Mouse (Mus musculus) testis, postnatal 14 days (tissue): ENCODE data around the gene Cds2.
A peak's percentile ranks its signal among the peaks of the same experiment; 100 is the strongest.
"Not testable (repeated sequence)": the region's sequence is repeated elsewhere in the genome, so short reads cannot be mapped to it uniquely, and the experiment has no call there.

Experiments used
- DNase-seq: peaks from one replicate; pipeline ENCODE4 v3.0.0; 2021; ENCODE audit warnings: low spot score

The Cds2 gene

DNA sequence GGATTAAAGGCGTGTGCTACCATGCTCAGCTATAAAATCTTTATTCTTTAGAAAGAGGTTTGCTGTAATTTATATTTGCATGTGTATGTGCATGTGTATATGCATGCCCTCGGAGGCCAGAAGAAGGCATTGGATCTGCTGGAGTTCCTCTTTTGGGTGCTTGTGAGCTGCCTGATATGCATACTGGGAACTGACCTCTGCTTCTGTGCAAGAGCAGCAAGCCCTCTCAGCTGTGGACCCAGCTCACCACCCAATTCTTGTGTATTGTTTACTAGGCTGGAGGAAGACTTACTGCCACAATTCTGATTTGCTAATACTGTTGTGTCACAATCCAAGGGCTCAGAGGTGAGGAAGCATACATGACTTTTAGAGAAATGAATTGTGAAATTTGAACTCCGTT is 3.1 kb downstream of the Cds2 start:
- no peak for DNase-seq

DNA sequence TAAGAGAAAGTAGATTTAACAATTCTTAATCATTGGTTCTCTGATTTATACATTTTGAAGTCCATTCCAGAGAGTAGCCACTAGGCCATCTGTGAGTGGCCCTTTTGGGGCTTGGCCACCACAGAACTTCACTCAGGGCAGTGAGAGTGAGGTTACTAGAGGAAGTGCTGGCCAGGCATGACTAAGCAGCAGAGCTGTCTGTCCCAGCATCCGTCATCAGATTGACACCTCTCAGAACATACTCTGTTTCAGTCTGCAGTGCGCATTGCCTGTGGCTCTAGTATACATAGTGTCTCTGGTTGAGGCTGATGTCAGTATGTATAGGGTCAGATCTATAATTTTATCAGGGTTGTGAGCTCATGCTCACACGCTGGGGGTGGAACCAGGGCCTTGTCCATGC is 6.3 kb downstream of the Cds2 start:
- DNase-seq, result no peak

DNA sequence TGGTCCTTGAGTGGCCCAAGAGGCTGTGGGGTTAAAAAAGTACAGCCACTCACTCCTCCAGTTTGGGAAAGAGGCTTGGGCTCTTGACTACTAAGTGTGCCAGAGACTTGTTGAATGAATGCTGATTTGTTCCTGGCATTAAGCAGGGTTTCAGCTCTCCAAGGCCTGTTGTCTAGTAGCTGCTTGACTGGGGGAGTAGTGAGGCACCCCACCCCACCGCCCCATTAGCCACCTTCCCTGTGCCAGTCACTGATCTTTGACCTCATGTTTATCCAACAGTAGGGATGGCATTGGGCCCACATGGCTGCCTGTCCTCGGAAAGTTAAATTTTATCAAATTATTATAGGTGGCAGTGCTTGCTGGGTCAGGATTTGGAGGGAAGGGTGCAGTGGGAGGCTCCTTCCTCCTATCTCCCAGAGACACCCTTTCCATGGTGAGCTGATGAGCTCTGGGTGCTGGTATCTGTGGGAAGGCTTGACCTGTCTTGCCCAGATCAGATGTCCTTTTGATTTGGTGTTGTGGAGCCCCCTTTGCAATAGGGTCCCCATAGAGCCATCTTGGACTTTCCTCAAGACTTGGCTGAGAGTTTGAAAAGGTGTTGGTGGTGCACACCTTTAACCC is 7.5 kb downstream of the Cds2 start:
- no peak for DNase-seq

DNA sequence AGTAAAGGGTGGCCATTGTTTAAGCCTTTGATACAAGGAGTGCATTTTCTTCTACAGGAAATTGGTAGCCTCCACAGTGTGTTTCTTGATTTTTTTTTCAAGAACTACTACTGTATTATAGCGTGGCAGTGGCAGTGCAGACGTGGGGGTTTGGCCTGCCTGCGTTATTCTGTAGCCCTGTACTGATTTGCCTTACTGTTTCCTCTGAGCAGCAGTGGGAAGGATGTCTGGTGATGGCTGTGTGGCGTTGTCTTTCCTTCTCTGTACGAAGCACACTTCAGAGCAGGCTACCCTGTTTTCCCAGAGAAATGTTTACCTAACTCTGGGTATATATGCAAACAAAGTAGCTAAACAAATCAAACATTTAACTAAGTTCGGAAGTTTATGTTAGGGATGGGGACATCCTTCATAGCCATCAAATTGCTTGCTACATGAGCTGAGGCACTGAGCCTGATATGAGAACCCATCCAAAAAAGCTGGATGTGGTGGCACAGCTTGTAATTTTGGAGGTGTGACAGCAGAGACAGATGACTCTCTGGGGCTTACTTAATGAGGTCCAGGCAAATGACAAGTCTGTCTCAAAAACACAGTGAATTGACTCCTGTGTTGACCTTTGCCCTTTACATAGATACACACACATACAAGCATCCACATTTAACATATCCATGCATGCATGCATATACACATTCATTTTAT is 9.9 kb downstream of the Cds2 start:
- DNase-seq, result no peak

DNA sequence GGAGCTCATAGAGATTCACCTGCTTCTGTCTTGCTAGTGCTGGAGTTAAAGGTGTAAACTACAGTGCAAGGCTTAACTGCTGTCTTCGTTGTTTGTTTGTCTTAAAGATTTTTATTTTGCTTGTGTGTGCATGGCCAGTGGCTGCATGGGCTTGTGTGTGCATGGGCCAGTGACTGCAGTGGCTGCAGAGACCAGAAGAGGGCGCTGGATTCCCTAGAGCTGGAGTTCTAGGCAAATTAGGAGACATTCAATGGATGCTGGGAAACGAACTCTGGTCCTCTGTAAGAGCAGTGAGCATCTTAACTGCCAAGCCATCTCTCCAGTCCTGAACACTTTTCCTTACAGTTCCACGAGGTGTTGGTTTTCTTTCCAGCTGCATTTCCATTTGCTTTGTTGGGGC is 12.6 kb downstream of the Cds2 start:
- DNase-seq, result no peak

DNA sequence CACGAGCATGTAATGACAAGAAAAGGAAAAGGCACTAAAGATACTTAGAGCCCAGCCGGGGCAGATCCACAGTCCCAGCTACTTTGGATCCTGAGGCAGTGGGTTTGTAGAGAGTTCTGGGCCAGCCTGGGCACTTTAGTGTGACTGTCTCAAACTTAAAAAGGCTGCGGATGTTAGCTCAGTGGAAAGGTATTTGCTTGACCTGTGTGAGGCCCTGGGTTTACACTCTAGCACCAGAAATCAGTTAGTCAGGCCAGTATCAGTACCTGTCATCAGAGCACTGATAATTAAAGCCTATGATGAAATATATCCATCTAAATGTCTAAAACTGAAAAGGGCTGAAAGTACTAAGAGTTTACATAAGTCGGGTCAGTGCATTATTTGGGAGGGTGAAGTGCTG is 13.3 kb downstream of the Cds2 start:
- DNase-seq, result no peak

DNA sequence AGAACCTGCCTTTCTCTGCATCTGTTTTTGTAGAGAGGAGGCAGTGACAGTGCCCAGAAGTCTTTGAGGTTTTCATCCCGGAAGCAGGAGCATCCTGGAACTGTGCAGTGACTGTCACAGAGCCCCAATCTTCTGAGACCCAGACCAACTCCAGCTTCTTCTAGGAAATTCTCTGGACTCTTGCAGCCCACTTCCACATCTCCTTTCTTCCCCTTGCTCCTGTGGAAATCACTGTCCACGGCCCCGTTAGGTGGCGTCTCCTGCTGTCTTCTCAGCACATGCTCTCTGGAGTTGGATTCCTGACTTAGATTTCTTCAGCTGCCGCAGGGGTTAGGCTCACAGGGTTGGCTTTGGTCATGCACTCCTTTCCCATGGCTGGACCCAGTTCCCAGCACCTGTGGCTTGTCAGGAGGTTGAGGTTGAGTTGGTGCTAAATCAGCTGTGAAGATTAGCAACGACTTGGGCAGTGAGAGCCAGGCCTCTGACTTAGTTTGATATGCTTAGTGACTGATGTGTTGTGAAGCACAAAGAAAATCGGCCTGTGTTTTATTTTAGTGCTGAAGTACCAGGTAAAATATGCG is 15.4 kb downstream of the Cds2 start:
- no peak for DNase-seq

DNA sequence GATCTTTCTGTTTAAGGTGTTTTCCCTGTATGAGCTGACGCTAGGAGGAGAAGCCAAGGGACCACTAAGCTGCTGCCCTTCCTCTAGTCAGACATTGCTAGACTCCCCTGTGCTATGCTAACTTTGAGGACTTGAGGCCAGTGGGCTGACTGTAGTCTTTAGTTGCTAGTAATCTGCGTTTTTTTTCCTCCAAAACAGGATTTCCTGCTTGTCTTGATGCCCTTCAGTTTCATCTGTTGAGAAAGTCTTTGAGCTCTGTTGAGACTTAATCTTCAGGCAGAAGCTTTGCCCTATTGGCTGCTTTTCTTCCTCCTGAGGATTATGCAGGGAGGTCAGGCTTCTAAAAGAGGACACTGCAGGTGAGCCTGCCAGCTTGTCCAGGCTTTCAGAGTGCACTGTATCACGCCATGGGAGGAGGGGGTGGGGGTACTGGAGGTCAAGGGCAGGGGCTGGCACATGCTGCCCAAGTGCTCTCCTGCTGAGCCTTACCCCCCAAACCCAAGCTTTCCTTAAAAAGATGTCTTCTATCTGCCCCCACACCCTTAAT is 16.5 kb downstream of the Cds2 start:
- no peak for DNase-seq

DNA sequence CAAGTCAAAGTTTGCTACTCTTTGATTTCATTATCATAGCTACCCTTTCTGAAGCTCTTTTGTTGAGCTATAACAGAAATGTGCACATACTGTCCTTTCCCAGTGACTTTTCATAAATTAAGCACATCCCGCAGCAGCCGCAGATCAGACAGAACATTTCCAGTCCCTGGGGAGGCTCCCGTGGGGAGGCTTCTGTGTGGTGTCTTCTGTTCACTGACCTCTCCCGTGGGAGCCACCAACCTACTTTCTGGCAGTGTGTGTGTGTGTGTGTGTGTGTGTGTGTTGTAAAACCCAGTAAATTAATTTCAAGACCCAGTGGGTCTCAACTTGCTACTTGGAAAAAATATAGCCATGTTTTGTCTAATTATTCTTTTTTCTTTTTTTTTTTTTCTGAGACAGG is 17.0 kb downstream of the Cds2 start:
- DNase-seq, result peak; percentile 33

DNA sequence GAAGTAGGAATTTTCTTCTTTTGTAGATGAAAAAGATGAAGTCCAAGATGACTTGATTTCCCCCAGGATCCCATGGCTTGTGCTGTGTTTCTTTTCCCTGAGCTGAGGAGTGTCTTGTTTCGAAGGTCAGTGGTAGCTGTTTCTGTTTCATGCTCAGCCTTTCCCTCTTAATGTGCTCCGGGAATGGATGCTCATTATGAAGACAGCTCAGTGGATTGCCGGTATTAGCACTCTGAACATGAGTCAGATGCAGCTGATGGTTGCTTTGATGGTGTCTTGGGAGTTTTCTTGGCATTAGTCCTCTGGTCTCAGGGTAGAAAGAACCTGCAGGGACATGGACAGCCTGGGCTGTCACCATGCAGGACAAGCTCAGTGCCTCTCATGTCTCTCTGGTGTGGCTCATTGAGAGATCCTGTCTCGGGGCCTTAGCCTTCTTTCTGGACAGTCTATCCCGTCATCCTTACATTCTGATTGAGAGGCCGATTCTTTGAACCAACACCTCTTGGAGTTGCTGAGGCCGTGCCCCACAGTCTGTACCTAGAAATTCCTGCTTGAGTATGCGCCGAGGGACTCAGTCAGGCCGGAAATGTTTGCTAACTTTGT is 17.7 kb downstream of the Cds2 start:
- DNase-seq, result no peak

DNA sequence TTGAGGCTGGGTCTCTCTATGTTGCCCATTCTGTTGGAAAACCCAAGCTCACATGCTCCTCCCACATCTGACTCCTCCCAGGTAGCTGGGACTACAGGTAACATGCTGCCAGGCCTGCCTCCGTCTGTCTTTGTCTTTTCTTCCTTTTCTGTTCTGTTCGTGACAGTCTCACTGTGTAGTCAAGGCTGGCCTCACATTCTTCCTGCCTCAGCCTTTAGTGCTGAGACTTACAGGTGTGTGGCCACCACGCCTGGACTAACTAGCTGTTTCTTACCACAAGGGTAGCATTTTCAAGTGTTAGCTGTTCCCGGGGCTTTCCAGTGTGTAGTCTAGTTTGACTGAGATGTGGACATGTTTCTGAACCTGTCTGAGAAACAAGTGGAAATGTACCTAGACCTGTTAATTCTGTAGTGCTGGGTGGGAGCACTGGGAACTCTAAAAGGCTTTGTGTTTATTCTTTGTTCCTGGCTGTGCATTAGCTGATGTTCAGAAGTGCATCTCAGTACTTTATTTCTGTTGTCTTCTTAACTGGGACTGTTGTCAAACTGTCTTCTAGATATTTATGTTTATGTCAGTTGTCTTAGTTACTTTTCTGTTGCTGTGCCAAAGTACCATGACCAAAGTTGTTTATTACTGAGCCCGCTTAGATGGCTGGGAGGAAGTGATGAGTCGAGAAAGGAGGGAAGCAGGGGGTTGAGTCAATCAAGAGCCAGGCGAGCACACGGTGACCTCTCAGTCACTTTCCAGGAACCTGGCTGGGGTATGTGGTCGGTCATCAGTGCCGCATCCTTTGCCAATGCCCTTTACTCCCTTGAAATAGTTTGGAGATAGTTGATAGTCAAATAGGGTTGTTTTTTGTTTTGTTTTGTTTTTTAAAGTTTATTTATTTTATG is 18.9 kb downstream of the Cds2 start:
- DNase-seq, result no peak

DNA sequence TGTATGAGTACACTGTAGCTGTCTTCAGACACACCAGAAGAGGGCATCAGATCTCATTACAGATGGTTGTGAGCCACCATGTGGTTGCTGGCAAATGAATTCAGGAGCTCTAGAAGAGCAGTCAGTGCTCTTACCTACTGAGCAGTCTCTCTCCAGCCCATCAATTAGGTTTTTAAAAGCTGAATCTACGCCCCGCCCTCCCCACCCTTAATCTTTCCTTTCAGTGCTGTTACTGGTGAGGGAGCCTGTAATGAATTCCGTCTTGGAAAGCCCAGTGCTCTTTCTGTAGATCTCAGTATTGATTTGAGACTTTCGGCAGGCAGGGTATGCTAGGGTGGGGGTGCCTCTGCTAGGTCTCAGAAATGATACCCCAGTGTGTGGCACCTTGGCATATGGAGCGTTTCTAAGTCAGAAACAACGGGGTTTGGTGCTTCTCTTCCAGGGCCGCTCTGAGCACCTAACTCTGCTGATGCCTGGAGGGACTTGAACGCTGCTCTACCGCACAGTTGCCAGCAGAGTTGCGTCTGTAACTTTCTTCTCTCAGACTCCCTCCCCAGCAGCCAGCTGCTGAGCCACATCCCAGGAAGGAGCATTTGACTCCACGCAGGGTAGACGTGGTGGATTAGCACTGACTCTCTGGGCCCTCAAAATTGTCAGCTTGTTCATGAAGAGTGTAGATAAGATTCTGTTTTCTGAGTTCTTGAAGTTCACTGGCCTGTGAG is 19.7 kb downstream of the Cds2 start:
- no peak for DNase-seq

DNA sequence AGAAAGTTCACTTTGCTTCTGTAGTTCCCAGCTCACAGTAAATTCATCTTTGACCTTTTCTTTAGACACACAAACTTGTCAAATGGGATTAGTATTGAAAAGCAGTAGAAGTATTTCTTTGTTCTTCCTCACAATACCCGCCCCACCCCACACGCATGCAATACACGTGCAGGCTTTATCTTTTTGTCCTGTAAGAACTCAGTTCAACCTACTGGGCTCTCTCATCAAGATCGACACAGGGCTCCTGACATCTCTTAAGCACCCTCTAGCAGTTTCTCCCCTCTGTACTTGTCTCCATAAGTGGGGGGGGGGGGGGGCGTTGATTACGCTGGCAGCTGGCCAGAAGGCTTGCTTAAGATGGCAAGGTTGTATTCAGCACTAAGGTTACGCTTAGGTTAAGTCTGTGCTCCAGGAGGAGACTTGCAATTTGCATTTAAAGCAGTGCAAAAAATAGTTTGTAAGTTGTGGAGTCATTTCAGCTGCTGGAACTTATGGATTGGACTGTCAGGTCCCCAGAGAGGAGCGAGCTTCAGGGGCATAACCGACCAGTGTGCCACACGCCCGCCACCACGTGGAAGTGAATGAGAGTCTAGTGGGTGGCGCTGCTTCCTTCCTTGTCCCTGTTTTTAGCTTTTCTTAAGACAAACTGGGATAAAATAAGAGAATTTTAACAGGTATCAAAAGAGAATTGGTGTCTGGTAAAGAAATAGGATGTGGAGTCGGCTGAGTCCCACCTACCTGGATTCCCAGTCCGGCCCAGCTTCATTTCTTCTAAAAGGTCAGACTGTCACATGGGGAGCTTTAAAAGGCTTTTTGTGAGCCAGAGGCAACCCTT is 20.5 kb downstream of the Cds2 start:
- DNase-seq, result no peak

DNA sequence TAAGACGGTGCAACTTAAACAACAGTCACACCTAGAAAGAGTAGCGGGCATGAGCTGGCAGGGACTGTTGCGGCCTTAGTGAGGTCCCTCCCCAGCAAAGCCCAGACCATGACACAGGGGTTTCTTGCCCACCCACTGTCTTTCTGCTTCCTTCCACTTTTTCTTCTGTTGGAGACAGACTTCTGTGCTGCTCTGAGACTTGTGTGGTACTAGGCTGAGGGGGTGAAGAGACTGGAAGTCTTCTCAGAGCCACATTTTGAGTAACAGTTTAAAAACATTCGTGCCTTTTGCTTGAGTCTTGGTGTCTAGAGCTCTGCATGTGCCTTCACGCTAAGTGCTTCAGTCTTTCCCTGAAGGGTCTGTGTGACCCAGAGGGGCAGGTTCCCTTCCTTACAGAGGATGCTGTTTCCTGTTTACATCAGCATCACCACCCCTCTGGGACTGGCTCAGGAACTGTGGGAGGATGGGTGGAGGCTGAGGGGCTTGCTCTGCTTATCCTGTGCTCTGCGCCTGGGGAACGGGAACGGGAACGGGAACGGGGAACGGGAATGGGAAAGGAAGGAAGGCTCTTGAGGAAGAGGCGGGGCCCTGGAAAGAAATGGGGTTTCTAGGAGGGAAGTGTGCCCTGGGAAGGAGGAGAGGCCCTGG is 21.7 kb downstream of the Cds2 start:
- DNase-seq, result no peak

DNA sequence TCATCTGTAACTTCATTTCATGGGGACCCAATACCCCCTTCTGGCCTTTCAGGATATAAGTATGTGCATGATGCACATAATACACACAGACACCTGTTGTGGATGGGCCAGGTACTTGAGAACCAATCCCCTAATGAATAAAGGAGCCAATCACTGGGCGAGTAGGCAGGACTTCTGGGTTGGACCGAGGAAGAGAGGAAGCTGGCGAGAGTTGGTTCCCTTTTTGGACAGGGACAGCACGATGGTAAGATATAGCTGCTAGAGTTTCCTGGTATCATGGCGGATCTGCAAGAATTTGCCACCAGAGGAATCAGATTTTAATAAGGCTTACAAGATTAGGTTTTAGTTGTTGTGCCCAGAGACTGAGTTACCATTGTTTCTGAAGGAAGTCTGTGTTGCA is 22.8 kb downstream of the Cds2 start:
- not testable (repeated sequence) for DNase-seq

DNA sequence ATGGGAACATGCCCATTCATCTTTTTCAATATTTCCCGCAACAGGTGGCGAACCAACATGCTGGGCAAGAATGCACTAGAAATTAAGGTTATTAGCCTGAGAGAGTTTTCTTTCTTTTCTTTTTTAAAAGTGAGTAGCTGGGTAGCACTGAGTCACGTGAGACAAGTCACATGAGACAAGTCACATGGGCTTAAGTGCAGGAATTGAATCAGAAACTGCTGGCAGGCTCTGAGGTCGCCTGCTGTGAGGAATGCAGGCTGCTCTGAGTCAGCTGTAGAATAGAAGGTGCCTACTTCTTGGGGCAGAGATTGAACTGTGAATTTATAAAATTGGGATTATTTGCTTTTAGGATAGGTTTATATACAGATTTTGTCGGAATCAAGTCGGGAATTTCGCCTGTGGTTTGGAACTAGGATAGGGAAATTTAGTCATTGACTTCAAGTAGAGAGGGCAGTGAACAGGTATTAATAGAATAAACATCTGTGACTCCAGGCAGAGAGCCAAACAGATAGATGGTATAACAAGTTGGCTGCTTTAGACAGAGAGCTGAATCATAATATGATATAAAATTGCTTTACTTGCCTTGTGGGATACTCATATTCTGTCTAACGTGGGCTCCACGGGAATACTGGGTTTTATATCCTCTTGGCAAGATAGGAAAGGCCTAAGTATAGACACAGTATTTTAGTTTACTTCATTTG is 23.6 kb downstream of the Cds2 start:
- DNase-seq, result no peak

DNA sequence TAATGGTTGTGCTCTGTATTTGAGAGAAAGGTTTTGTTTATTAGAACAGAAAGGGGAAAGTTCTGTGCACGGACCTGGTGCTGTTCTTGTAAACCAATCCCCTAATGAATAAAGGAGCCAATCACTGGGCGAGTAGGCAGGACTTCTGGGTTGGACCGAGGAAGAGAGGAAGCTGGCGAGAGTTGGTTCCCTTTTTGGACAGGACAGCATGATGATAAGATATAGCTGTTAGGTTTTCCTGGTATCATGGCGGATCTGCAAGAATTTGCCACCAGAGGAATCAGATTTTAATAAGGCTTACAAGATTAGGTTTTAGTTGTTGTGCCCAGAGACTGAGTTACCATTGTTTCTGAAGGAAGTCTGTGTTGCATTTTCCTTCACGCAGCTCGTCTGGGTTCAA is 26.3 kb downstream of the Cds2 start:
- DNase-seq, result not testable (repeated sequence)

DNA sequence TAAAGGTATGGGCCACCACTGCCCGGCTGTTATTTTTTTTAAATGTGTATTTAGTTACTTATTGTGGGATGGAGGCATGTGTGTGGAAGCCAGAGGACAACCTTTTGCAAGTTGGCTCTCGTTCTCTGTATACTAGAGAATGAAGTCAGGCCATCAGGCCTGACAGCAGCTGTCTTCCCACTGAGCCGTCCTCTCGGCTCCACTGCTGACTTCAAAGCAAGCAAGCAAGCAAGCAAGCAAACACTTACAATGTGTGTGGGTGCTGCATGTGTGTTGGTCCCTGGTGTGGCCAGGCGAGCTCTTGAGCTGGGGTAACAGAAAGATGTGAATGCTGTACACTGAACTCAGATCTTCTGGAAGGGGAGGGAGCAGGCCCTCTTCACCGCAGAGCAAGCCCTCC is 27.9 kb downstream of the Cds2 start:
- DNase-seq, result no peak

DNA sequence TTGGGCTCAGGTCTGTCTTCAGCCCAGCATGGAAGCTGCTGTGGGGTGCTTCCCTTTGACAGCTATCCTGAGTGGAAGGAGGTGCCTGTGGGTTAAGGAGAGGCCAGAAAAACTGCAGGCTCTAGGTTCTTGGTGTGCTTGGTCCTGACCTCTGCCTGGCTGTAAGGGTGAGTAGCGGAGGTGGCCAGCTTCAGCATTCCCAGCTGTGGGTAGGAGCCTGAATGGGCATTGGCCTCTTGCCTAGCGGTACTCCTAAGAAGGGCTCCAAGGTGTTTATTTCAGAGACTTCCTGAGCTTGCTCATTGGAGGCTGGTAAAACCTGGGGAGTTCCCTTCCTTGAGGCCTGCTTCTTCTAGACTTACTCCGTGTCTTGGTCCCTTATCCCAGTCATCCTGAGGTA is 28.3 kb downstream of the Cds2 start:
- DNase-seq, result no peak
